Mouse (Mus musculus): ENCODE data around the gene Bmp15. TPM values are rescaled to one million over a fixed set of nuclear protein-coding genes. Genes with fewer than 3 reads are reported as not detected.

Gene Bmp15
- total RNA-seq (2023): not detected

GRCm38 (mm10) chrX:6320621-6321020, at the start of gene Bmp15:
TSS of gene Bmp15 (minus strand) at chrX:6320721.

Other genes with a start within 250 kb of the Bmp15 start
- not detected for gene AU022751, start 237.3 kb downstream of the Bmp15 start, total RNA-seq (2023)
- gene Nudt10, start 147.7 kb downstream of the Bmp15 start, total RNA-seq (2023): not detected
- under 1 TPM; 0.21 to 0.30 TPM for gene Shroom4, start 79.1 kb upstream of the Bmp15 start, total RNA-seq (2023)